Mouse (Mus musculus) embryonic facial prominence, embryonic 10.5 days (tissue): Measurements from ENCODE around the gene Gramd2. TPM values are rescaled to one million over a fixed set of nuclear protein-coding genes. Genes with fewer than 3 reads are reported as not detected.
A peak's percentile ranks its signal among the peaks of the same experiment; 100 is the strongest.
"Not testable (repeated sequence)": the region's sequence is repeated elsewhere in the genome, so short reads cannot be mapped to it uniquely, and the experiment has no call there.

ENCODE experiments used
- DNase-seq: peaks from one replicate; pipeline ENCODE4 v3.0.0-alpha.2; 2017; ENCODE audit warnings: low spot score
- H3K27ac ChIP-seq: fragments of 300-500 bp; sonication (generic); replicated peaks from 2 replicates; pipeline ENCODE4 v1.5.1; 2016; ENCODE audit warnings: mild to moderate bottlenecking
- H3K27me3 ChIP-seq: fragments of 300-500 bp; sonication (generic); replicated peaks from 2 replicates; pipeline ENCODE4 v1.6.1; 2016; ENCODE audit warnings: low read depth, mild to moderate bottlenecking; ENCODE audit not compliant: poor library complexity, severe bottlenecking
- H3K36me3 ChIP-seq: fragments of 300-500 bp; sonication (generic); replicated peaks from 2 replicates; pipeline ENCODE4 v1.6.1; 2016; ENCODE audit warnings: mild to moderate bottlenecking, moderate library complexity
- H3K4me1 ChIP-seq: fragments of 300-500 bp; sonication (generic); 2 replicates; pipeline ENCODE4 v1.6.1; 2016
- H3K4me3 ChIP-seq: fragments of 300-500 bp; sonication (generic); 2 replicates; pipeline ENCODE4 v1.5.1; 2016; ENCODE audit warnings: mild to moderate bottlenecking, moderate library complexity
- H3K9me3 ChIP-seq: fragments of 300-500 bp; sonication (generic); 2 replicates; pipeline ENCODE4 v1.6.1; 2016; ENCODE audit warnings: mild to moderate bottlenecking
- WGBS: fragments of 180-500 bp; shearing (Covaris S2); methylation state at CpG from one replicate; pipeline ENCODE4 v1.1.7; 2016; 5-methylcytosine and 5-hydroxymethylcytosine counted together
- polyA plus RNA-seq: library from polyadenylated mRNA; unstranded; fragments of >200 nt; fragmentation: Nextera tagmentation; extraction: Ambion mirVana; gene quantifications from 2 replicates; pipeline ENCODE4 v1.2.1, GENCODE M21; 2016

Gramd2 gene
- polyA plus RNA-seq, 1 experiment from 2014 or later = 0.64 TPM

- H3K4me1 ChIP-seq = 0 out of 2 replicates have a peak, but pooled peaks cover 4% of the 10 kb centered on the region
Observed at GRCm38 (mm10) chr9:59735394-59735793, 55.5 kb downstream of the Gramd2 start.

GRCm38 (mm10) chr9:59740593-59740992, 60.6 kb downstream of the Gramd2 start:
- WGBS = 90% methylated on average over 2 of the region's 2 CpGs
- H3K4me1 ChIP-seq = 0 out of 2 replicates have a peak, but pooled peaks cover under 1% of the 10 kb centered on the region
- H3K27ac ChIP-seq = no peak overlapping the region
- no peaks in the 10 kb centered on the region for H3K27me3 ChIP-seq
- no peak for DNase-seq
- H3K4me3 ChIP-seq = no peak overlapping the region
- H3K36me3 ChIP-seq = 0 out of 2 replicates have a peak, but pooled peaks cover 9% of the 10 kb centered on the region
- H3K9me3 ChIP-seq = no peaks in the 10 kb centered on the region

More at GRCm38 (mm10) chr9:59735394-59735793, 55.5 kb downstream of the Gramd2 start:
- Histone ChIP-seq H3K27ac (no peak overlapping the region), H3K4me3 (no peak overlapping the region), H3K27me3 (no peaks in the 10 kb centered on the region), H3K36me3 (0 out of 2 replicates have a peak, but pooled peaks cover 9% of the 10 kb centered on the region), H3K9me3 (no peaks in the 10 kb centered on the region)
- no peak for DNase-seq
- 56% methylated on average over 4 of the region's 4 CpGs for WGBS

- H3K9me3 ChIP-seq = no peaks in the 10 kb centered on the region
Observed at GRCm38 (mm10) chr9:59743903-59744302, 64.0 kb downstream of the Gramd2 start.

DNA sequence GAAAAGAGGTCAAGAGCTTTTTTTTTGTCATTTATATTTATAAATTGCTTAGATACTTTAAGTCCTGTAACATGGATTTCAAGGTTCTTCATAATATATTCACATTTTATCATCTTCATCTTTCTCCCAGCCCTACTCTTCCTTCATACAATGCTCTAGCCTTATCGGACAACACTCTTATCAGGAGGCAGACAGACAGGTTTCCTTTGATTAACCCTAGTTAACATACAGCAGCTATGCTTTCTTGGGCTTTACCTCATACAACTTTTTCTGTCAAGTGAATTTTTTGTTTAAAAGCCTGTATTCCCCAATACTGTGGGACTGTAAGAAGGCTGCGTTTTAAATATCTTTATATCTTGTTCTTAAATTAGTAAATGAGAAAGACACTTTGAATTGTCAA, 68.4 kb downstream of the Gramd2 start:
- DNase-seq = no peak
- 94% methylated on average over 2 of the region's 2 CpGs for WGBS
- Histone ChIP-seq H3K4me1 (peaks cover 31% of the 10 kb centered on the region), H3K36me3 (no peaks in the 10 kb centered on the region), H3K4me3 (no peak overlapping the region), H3K27ac (no peak overlapping the region), H3K27me3 (no peaks in the 10 kb centered on the region), H3K9me3 (no peaks in the 10 kb centered on the region)

More at GRCm38 (mm10) chr9:59743903-59744302, 64.0 kb downstream of the Gramd2 start:
- no peak for DNase-seq
- H3K4me1 ChIP-seq = peaks cover under 1% of the 10 kb centered on the region; the same call in 1 of the 2 replicates
- H3K27me3 ChIP-seq = no peaks in the 10 kb centered on the region
- H3K36me3 ChIP-seq = no peaks in the 10 kb centered on the region
- no peak overlapping the region for H3K4me3 ChIP-seq
- WGBS = 95% methylated on average over 3 of the region's 3 CpGs
- H3K27ac ChIP-seq = no peak overlapping the region

DNA sequence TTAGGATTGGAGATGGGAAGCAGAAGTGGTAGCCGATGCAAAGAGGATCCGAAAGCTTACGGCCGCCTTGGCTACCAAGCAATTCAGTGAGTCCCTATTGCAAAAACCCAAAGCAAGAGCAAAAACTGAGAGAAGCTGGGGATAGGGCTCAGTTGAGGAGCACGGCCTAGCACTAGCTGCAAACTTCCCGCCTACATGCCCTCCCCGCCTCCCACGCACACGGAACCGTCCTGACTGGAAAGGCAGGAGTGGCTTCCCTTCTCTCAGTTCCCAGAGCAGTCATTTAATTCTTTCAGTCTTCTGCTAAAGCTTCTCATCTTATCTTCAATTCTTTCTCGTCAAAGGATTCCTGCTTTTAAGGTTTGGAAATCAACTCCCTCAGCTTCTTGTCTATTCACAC, 69.0 kb downstream of the Gramd2 start:
- no peaks in the 10 kb centered on the region for H3K9me3 ChIP-seq
- H3K4me1 ChIP-seq = peaks cover 31% of the 10 kb centered on the region
- H3K4me3 ChIP-seq = 0 out of 2 replicates have a peak overlapping the region, but pooled peaks have one; percentile 91
- no peak overlapping the region for H3K27ac ChIP-seq
- no peak for DNase-seq
- no peaks in the 10 kb centered on the region for H3K27me3 ChIP-seq
- no peaks in the 10 kb centered on the region for H3K36me3 ChIP-seq
- WGBS = 91% methylated on average over 11 of the region's 11 CpGs

DNA sequence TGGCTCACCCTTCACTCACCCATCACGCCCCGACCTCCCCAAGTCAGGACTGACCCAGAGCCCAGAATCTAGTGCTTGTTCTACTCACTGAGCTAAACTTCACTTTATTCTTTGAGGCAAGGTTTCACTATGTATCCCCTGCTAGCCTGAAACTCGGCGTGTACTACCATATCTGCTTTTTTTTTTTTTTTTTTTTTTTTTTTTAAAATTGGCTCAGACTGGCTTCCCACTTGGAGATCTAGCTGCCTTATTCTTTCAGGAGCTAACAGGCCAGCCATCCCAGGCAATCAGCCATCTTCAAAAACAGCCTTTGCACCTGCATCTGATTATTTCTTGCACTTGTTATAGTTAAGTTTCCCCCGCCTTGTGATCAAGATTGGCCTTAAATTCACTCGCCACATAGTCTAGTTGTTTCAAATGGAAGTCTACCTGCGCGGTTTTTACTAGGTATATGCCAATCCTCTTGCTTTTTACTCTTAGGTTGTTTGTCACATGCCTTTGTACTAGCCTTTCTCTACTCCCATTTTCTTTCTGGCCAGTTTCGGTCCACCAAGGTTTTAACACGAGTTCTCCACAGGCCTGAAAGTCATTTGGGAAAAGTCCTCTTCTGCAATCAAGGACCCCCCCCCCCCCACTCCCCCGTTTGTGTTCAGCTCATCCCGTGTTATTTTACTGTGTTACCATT, 69.8 kb downstream of the Gramd2 start:
- Histone ChIP-seq H3K9me3 (no peaks in the 10 kb centered on the region), H3K4me1 (peaks cover 31% of the 10 kb centered on the region), H3K27ac (peak overlapping the region; percentile 95), H3K4me3 (peak overlapping the region; percentile 91), H3K36me3 (no peaks in the 10 kb centered on the region), H3K27me3 (no peaks in the 10 kb centered on the region)
- WGBS = 37% methylated on average over 12 of the region's 12 CpGs
- DNase-seq = no peak

DNA sequence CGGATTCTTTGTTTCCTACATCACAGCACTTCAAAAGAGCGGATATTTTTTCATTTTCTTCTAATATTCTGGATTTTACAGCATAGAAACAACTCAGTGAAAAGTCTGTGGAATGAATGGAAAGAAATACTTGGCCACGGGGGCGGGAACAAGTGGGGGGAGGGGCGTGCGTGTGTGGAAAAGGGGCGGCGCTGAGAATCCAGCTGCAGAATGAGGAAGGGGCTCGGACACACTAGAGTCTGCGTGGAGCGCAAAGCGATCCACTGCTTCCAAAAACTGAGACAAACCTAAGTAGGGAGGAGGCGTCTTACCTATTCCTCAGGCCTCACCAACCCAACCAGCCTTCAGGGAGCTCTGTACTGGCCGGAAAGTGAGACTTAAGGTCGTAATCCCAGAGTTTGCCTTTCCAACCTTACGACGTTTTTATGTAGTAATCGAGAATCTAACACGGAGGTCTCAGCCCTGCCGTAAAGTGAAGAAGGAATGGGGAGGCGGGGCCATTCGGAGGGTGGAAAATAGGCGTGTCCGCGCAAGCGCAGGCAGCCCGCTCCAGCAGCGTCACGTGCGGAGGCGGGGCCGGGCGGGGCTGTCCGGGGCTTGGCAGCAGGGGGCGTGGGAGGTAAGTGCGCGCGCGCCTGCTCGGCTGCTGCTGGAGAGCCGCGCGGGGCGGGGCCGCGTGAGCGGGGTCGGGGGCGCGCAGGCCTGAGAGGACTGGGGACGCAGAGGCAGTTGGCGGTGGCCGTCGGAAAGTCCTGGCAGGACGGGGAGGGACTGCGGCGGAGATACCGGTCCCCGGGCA, 70.5 kb downstream of the Gramd2 start, which contains the start of the genes Senp8 and Myo9a:
Gene Senp8 (minus strand): TSS at position 444 of the 799 bp plus-strand sequence.
Gene Myo9a (plus strand): TSS at position 630 of the 799 bp plus-strand sequence.
- peak; percentile 100 for DNase-seq
- under 1% methylated on average over 59 of the region's 59 CpGs for WGBS
- Histone ChIP-seq H3K4me3 (peak within 1 kb of the TSS; percentile 91), H3K4me1 (peaks cover 31% of the 10 kb centered on the region), H3K9me3 (no peaks in the 10 kb centered on the region), H3K27ac (peak within 1 kb of the TSS; percentile 95), H3K27me3 (no peaks in the 10 kb centered on the region), H3K36me3 (no peaks in the 10 kb centered on the region)

- no peaks in the 10 kb centered on the region for H3K27me3 ChIP-seq
- peak overlapping the region; percentile 95 for H3K27ac ChIP-seq
- H3K9me3 ChIP-seq = no peaks in the 10 kb centered on the region
- peaks cover 31% of the 10 kb centered on the region for H3K4me1 ChIP-seq
- H3K4me3 ChIP-seq = peak overlapping the region; percentile 91
- DNase-seq = peak; percentile 84
- H3K36me3 ChIP-seq = no peaks in the 10 kb centered on the region
- under 1% methylated on average over 45 of the region's 49 CpGs for WGBS
Observed at GRCm38 (mm10) chr9:59751066-59751581, 71.2 kb downstream of the Gramd2 start.

GRCm38 (mm10) chr9:59751966-59752365, 72.0 kb downstream of the Gramd2 start:
- peak overlapping the region; percentile 95; the same call in 1 of the 2 replicates for H3K27ac ChIP-seq
- WGBS = 13% methylated on average over 2 of the region's 2 CpGs

DNA sequence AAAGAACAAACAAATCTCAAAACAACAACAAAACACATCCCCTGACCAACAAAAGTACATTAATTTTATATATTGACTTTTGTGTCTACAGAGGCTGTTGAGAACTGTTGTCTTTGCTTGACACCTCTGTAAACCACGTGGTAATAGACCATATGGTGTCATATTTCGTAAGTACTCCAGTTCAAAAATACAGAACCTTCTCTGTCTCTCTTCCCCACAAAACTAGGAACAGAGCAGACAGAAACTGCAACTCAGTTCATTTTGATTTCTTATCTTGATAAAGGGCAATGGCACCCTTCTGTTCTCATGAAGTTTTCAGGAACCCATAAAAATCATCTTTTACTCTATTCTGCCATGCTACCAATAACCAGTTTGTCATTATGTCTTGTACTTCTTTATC, 75.3 kb downstream of the Gramd2 start:
- Histone ChIP-seq H3K27me3 (no peaks in the 10 kb centered on the region), H3K27ac (no peak overlapping the region), H3K9me3 (no peaks in the 10 kb centered on the region), H3K4me1 (peaks cover 19% of the 10 kb centered on the region), H3K36me3 (no peaks in the 10 kb centered on the region), H3K4me3 (no peak overlapping the region)
- 60% methylated on average over 2 of the region's 2 CpGs for WGBS
- no peak for DNase-seq

More at GRCm38 (mm10) chr9:59751966-59752365, 72.0 kb downstream of the Gramd2 start:
- Histone ChIP-seq H3K4me1 (peaks cover 31% of the 10 kb centered on the region), H3K36me3 (no peaks in the 10 kb centered on the region), H3K4me3 (peak overlapping the region; percentile 91), H3K27me3 (no peaks in the 10 kb centered on the region), H3K9me3 (no peaks in the 10 kb centered on the region)
- no peak for DNase-seq

DNA sequence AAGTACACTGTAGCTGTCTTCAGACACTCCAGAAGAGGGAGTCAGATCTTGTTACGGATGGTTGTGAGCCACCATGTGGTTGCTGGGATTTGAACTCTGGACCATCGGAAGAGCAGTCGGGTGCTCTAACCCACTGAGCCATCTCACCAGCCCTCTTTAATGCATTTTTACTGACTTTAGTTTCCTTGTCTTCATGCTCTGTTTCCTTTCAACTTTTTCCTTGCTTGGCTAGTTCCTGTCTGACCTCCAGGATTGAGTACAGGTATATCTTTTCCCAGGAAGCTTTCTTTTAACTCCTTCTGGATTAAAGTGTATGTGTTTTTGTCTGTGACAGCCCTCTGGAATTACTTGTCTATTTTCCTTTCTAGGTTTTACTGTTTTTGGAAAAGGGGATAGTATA, 77.1 kb downstream of the Gramd2 start:
- DNase-seq, H3K4me3 ChIP-seq, H3K4me1 ChIP-seq, H3K9me3 ChIP-seq, H3K36me3 ChIP-seq, H3K27me3 ChIP-seq, H3K27ac ChIP-seq: not testable (repeated sequence)
- WGBS = 94% methylated on average over 3 of the region's 3 CpGs

- WGBS = 81% methylated on average over 3 of the region's 3 CpGs
- Histone ChIP-seq H3K4me1 (no peaks in the 10 kb centered on the region), H3K4me3 (no peak overlapping the region), H3K36me3 (no peaks in the 10 kb centered on the region), H3K27me3 (no peaks in the 10 kb centered on the region), H3K27ac (no peak overlapping the region), H3K9me3 (no peaks in the 10 kb centered on the region)
- no peak for DNase-seq
Observed at GRCm38 (mm10) chr9:59760515-59760914, 80.6 kb downstream of the Gramd2 start.
